Mouse (Mus musculus): ENCODE results near the gene Ccdc3.
A peak's percentile ranks its signal among the peaks of the same experiment; 100 is the strongest.
"Not testable (repeated sequence)": the region's sequence is repeated elsewhere in the genome, so short reads cannot be mapped to it uniquely, and the experiment has no call there.

Gene Ccdc3

GRCm38 (mm10) chr2:5214581-5214980 lies 77.0 kb downstream of the Ccdc3 start:
- no peak for DNase-seq (ENCODE audit: inconsistent ontology term)

- no peak for DNase-seq (ENCODE audit: inconsistent ontology term)
Measured at GRCm38 (mm10) chr2:5215252-5215815, 77.8 kb downstream of the Ccdc3 start.

GRCm38 (mm10) chr2:5219206-5219605 lies 81.6 kb downstream of the Ccdc3 start:
- DNase-seq (ENCODE audit: inconsistent ontology term) = no peak

- no peak for DNase-seq (ENCODE audit: inconsistent ontology term)
Measured at GRCm38 (mm10) chr2:5219847-5220375, 82.3 kb downstream of the Ccdc3 start.

- DNase-seq (ENCODE audit: inconsistent ontology term) = no peak
Measured at GRCm38 (mm10) chr2:5222571-5222970, 85.0 kb downstream of the Ccdc3 start.

- peak; percentile 34 for DNase-seq (ENCODE audit: inconsistent ontology term)
Measured at GRCm38 (mm10) chr2:5236846-5237482, 99.4 kb downstream of the Ccdc3 start.

GRCm38 (mm10) chr2:5237870-5238269 lies 100.3 kb downstream of the Ccdc3 start:
- no peak for DNase-seq (ENCODE audit: inconsistent ontology term)

GRCm38 (mm10) chr2:5239492-5239891 lies 101.9 kb downstream of the Ccdc3 start:
- DNase-seq (ENCODE audit: inconsistent ontology term) = no peak

GRCm38 (mm10) chr2:5241469-5241897 lies 103.9 kb downstream of the Ccdc3 start:
- DNase-seq (ENCODE audit: inconsistent ontology term) = peak; percentile 24

- DNase-seq (ENCODE audit: inconsistent ontology term) = not testable (repeated sequence)
Measured at GRCm38 (mm10) chr2:5249199-5249598, 111.6 kb downstream of the Ccdc3 start.

- DNase-seq (ENCODE audit: inconsistent ontology term) = peak; percentile 30
Measured at GRCm38 (mm10) chr2:5249969-5250368, 112.4 kb downstream of the Ccdc3 start.

GRCm38 (mm10) chr2:5258250-5258649 lies 120.7 kb downstream of the Ccdc3 start:
- no peak for DNase-seq (ENCODE audit: inconsistent ontology term)

GRCm38 (mm10) chr2:5262279-5262678 lies 124.7 kb downstream of the Ccdc3 start:
- no peak for DNase-seq (ENCODE audit: inconsistent ontology term)

GRCm38 (mm10) chr2:5267980-5268379 lies 130.4 kb downstream of the Ccdc3 start:
- no peak for DNase-seq (ENCODE audit: inconsistent ontology term)
